Mouse (Mus musculus) cerebellum, postnatal 4 days (tissue): ENCODE data around the gene Vmn2r88.
"Not testable (repeated sequence)": the region's sequence is repeated elsewhere in the genome, so short reads cannot be mapped to it uniquely, and the experiment has no call there.

Experiments used
- DNase-seq, 2 experiments: peaks; one replicate each; pipeline ENCODE4 v3.0.0; 2022; ENCODE audit warnings: low spot score in 2 of 2, mixed read lengths in 1 of 2

The Vmn2r88 gene

DNA sequence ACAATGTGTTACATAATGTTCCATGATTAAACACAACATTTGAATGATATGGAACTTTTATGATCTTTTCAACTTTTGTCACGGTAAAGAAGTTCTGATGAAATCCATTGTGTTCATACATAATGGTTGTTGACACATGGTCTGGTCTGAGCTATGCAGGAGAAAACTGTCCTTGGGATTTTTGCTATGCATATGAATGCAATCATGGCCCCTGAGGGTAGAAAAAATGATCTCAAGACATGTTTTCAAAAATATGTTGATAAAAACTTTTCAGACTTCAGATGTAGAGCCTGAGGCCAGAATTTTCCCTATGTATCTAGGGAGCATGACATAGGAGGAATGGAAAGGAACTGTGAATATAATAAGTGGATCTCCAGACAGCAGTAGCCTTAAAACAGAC is at the start of gene Vmn2r88:
TSS of gene Vmn2r88 (plus strand) at position 301 of the 400 bp plus-strand sequence.
- DNase-seq: no peak

DNA sequence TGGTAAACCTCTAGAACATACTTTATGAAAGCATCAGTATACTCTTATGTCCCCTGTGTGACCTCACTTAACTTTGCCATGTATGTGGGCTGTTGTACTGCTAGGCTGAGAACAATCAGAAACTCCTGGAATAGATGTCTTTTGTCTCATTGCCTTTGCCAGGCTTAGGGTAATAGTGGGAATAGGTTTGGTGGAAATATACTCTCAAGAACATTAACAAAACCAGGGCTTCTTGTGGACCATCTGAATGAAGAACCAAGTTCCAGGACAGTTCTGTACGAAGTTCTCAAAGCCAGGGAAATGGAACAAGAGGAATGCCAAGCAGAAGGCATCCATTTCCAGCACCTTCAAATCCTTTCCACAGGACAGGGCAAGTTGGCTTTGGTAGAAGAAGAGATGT is 49.2 kb upstream of the Vmn2r88 start, which contains the start of gene Gm7247:
TSS of gene Gm7247 (plus strand) at position 301 of the 400 bp plus-strand sequence.
- DNase-seq: no peak

DNA sequence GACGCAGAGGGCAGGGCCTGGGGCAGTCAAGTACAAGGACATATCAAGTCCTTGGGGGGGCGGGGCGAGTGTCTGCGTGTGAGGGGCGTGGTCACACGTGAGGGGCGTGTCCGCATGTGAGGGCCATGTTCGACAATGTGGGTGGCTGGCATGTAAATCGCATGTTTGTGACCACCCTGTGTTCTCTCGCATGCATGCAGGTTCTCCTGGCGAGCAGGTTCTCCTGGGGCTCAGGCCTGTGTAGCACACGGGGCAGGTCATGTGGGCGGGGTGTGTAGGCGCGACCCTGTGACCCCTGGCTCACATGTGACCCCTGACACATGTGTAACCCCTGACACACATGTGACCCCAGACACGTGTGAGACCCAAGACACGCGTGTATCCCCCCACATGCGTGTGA is 27.8 kb upstream of the Vmn2r88 start:
- DNase-seq: no peak

DNA sequence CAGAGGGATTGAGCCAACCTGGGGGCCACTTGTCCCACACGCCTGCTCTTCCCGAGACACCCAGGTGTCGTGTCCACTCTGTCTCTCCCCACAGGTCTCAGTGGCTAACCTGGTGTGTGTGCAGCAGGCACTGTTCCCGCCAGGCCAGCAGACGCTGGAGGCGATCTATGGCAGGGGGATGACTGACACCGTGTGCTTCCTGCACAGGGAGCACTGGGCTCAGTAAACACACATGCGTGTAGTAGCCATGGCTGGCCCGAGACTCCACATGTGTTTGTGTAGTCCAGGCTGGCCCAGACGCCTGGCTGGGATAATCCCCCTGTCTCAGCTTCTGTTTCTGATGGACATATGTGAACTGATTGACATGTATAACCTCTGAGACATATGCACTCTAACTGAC is 26.3 kb upstream of the Vmn2r88 start:
- DNase-seq: no peak

DNA sequence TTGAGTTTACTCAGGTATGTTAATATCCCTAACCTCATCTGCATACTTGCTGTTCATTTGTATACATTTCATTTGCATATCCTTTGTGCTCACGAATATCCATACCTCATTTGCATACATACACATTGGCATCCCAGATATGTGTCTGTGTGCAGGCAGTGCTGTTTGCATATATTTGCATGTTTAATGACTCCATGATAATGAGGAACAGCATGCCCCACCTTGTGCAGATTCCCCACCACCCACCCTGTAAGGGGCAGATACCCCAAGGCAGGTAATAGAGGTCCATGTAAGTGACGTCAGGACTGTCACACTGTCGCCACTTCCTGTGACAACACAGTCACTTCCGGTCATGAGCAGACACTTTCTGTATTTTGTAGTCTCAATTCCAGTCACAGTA is 24.9 kb upstream of the Vmn2r88 start:
- DNase-seq: no peak

DNA sequence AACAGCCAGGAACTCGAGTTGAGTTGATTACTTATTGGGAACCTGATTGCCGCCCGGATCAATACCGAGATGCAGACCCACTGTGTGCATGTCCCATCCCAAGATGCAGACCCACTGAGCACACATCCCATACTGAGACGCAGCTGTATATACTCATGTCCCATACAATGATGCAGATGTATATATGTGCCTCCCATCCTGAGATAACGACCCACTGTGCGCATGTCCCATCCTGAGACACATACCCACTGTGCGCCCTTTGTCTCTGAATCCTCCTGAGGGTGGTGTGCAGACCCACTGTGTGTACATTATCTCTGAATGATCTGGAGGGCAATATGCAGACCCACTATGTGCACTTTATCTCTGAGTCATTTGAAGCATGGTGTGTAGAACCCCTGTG is 22.9 kb upstream of the Vmn2r88 start:
- no peak for DNase-seq

DNA sequence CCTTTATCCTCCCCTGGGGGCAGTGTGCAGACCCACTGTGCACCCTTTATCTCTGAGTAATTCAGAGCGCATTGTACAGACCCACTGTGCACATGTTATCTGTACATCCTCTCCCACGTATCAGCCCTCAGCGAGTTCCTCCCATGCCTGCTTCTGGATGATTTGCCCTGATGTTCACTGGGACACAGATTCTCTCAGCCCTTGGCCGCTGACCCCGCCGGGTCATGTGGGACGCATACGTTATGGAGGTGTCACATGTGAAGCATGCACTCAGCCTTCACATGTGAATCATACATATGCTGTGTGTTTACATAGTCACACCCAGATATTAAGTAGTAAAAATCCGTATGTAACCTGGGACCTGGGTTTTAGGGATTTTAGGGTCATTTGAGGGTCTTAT is 22.4 kb upstream of the Vmn2r88 start:
- DNase-seq: no peak

DNA sequence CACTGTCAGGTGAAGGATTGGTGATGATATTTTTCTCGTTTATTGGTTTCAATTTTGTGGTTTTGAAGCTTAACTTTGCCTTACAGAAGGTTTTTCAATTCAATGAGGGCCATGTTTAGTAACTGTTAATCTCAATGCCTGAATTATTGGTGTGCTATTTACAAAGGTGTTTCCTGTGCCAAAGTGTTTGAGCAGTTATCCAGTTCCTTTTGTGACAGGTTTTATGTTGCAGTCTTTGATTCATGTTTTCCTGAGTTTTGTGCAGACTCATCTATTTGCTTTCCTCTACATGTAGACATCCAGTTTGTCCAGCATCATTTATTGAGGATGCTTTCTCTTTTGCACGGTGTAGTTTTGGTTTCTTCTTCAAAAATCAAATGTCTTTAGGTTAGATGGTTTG is 13.3 kb downstream of the Vmn2r88 start:
- DNase-seq: no peak

DNA sequence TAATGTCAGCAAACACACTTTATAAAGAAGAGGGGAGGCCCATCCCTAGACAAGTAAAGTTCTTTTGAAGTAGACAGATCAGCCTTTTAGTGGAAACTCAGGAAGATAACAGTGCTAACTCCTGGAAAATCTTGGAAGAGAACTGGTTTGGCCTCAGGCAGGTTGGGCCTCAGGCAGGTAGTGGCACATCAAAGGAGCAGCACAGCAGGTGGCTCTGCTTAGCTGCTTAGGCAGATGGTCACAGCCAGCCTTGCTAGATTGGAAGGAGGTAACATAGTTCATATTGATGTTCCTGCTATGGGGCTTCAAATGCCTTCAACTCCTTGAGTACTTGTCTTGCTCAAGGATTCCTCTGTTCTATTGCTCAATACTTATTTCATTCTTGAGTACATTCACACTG is 19.5 kb downstream of the Vmn2r88 start:
- DNase-seq: not testable (repeated sequence)

DNA sequence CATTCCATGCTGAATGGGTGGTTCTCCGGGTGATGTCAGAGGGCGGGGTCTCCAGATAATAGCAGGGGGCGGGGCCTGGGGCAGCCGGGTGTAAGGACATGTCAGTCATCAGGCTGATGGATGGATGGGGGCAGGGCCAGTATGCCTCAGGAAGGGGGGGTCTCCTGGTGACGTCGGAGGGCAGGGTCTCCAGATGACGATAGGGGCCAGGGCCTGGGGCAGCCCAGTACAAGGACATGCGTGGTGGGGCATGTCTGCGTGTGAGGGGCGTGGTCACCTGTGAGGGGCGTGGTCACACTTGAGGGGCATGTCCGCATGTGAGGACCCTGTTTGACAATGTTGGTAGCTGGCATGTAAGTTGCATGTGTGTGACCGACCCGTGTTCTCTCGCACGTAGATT is 23.9 kb downstream of the Vmn2r88 start:
- no peak for DNase-seq

DNA sequence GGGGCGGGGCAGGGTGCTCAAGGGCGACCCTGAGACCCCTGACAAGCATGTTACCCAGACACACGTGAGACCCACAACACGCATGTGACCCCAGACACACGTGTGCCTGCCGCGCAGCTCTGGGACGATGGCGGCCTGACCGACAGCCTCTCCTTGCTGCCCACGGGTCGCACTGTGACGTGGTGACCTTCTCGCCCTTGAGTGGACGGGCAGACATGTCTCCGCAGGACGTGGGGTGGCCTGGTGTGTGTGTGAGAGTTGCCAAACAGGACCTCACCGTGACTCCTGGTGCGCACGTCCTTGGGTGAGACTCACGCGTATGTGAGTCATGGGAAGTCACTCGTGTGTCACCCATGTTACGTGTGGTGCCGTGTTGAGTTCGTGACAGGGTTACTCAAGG is 24.4 kb downstream of the Vmn2r88 start:
- no peak for DNase-seq

DNA sequence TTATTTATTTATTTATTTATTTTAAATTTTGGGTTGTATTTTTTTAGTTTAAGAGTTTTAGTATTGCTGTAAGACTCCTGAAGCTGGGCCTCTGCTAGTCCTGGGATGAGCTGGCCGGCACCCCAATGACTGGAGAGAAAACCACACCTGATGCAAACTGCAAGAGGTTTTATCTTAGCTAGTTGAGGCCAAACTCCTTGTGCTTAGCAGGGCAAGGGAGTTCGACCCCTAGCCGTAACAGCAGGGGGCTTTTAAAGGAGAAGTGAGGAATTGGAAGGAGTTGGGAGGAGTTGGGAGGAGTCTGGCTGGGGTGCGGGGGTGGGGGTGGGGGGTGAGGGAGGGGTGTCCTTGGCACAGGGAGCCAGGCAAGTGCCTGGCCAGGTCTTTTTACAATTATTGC is 28.3 kb downstream of the Vmn2r88 start:
- no peak for DNase-seq

DNA sequence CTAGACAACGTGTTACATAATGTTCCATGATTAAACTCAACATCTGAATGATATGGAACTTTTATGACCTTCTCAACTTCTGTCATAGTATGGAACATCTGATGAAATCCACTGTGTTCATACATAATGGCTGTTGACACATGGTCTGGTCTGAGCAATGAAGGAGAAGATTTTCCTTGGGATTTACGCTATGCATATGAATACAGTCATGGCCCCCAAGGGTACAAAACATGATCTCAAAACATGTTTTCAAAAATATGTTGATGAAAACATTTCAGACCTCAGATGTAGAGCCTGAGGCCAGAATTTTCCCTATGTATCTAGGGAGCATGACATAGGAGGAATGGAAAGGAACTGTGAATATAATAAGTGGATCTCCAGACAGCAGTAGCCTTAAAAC is 40.9 kb downstream of the Vmn2r88 start, which contains the start of gene Vmn2r89:
TSS of gene Vmn2r89 (plus strand) at position 301 of the 400 bp plus-strand sequence.
- DNase-seq: not testable (repeated sequence)
